Mouse (Mus musculus): ENCODE measurements around the gene Aqp11.

Aqp11 gene

GRCm38 (mm10) chr7:97747787-97748497, 9.9 kb upstream of the Aqp11 start:
- CTCF ChIA-PET = interaction anchor here (0.7 kb wide), 3 partner anchors 304 to 502 kb away, joined by 3 to 4 read pairs (median 3); no protein-coding TSS in a partner anchor

- CTCF ChIA-PET = interaction anchor here (0.7 to 1.1 kb wide), 2 partner anchors 373 to 503 kb away, joined by 3 to 4 read pairs; no protein-coding TSS in a partner anchor
Observed at GRCm38 (mm10) chr7:97747176-97747707, 9.2 kb upstream of the Aqp11 start.

DNA sequence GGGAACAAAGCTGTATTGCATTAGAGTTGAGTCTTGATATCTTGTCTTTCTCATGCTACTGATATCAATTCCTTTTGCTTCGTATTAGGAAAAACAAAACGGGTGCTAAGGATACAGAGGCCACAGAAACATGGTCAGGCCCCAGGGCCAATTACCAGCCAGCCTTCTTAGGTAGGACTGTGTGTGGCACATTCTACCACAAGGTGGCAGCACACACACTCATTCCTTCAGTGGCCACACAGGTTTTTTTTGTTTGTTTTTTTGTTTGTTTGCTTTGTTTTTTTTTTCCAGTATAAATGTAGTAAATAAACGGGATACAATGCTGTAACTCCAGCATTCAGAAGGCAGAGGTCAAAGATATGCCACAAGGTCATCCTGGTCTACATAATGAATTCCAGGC, 7.2 kb upstream of the Aqp11 start:
- CTCF ChIA-PET = interaction anchor here (0.5 to 0.7 kb wide), 2 partner anchors 15 to 375 kb away, joined by 4 read pairs; no protein-coding TSS in a partner anchor

DNA sequence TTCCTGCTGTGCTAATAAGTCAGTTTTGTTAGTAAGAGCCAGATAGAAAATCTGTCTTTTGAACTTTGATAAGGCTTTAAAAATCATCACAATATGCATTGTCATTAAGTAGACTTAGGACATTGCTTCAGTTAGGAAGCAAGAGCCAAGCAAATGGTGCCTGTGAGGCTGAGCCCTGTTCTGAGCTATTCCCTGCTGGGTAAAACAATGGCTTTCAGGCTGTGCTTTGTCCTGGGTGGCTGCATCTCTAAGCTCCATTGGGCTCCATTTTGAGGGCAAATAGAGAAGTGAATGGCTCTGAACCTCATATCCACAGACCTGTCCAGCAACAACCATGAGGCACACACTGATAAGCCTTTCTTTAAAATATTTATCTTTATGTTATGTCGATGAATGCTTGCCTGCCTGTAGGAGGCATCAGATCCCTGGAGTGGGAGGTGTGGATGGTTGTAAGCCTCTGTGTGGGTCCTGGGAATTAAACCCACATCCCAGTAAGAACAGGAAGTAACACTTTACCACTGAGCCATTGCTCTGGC, 3.7 kb upstream of the Aqp11 start:
- CTCF ChIA-PET = interaction anchor here (0.8 kb wide), 1 partner anchor 235 kb away, joined by 3 read pairs; no protein-coding TSS in a partner anchor

DNA sequence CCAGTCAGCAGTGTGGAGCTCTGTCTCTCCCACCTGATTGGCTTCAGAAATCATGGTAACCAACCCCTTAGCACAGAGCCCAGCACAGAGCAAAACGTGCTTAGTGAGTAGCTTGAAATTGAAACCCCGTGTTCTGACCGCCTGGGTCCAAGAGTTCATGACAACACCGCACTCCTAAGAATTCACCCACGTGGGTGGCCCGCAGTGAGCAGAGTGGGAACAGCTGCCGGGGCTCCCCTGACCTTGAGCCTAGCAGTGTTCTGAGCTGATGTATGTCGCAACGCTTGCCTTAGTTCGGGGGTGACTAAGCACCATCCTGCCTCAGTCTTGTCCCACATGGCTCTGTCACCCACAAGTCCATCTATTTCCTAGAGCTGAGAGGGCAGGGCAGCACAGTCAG, 2.9 kb upstream of the Aqp11 start:
- CTCF ChIA-PET = no interaction called here

DNA sequence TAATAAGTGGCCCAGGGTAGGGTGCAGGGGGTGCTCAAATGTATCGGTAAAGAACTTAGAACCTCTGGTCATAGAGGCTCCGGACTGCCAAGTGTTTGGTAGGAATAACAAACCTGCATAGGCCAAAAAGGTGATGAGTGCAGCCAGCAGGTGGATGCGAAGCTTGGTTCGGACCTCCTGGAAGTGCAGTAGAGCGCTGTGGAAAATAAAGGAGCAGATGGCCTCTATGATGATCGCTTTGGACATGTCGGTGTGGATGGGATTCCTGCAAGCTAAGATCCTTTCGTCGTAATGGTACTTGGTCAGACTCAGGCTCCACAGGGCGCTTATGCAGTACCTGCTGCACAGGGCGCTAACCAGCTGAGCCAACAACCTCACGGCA, 842 bp downstream of the Aqp11 start:
- CTCF ChIA-PET = no interaction called here

GRCm38 (mm10) chr7:97735886-97736420, 2.1 kb downstream of the Aqp11 start:
- CTCF ChIA-PET = no interaction called here

GRCm38 (mm10) chr7:97735021-97735420, 3.1 kb downstream of the Aqp11 start:
- CTCF ChIA-PET = no interaction called here

- CTCF ChIA-PET = interaction anchor here (0.5 kb wide), 2 partner anchors 36 to 57 kb away, joined by 4 to 15 read pairs; no protein-coding TSS in a partner anchor
Observed at GRCm38 (mm10) chr7:97733606-97734005, 4.5 kb downstream of the Aqp11 start.

- CTCF ChIA-PET = no interaction called here
Observed at GRCm38 (mm10) chr7:97730427-97730826, 7.7 kb downstream of the Aqp11 start.

- CTCF ChIA-PET = no interaction called here
Observed at GRCm38 (mm10) chr7:97728666-97729614, 9.1 kb downstream of the Aqp11 start.

DNA sequence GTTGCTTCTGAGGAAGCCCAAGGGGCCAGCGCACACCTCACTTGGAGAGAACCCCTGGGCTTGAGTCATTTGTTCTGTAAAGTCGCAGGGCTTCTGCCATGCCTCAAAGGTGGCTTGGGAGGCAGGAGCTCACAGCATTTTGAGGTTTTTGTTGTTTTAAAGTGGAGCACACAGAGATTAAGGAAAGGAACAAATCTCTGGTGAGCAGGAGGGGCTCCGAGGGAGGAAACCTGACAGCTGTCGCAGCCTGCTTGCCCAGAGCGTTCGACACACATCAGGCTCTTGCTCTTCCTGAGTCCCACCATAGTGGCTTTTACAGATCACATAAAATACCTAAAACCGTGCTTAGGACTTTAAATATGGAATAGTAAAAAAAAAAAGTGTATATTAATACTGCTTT, 11.3 kb downstream of the Aqp11 start:
- CTCF ChIA-PET = no interaction called here

DNA sequence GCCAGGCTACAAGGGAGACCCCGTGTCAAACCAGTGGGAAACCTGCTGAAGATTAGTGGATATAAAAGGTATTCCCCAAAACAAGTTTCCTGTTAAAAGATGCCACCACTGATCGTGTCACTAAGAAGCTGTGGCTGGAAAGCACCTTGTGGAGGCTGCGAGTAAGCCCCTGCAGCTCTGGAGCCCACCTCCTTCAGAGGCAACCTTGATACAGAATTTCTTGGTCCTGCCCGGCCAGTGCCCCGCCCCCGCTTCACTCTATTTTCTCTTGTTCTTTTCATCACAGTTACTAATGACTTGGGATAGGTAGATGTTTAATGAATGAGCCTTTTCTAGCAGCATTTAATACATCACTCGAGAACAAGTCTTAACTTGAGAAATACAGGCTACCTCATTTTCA, 12.0 kb downstream of the Aqp11 start:
- CTCF ChIA-PET = no interaction called here

DNA sequence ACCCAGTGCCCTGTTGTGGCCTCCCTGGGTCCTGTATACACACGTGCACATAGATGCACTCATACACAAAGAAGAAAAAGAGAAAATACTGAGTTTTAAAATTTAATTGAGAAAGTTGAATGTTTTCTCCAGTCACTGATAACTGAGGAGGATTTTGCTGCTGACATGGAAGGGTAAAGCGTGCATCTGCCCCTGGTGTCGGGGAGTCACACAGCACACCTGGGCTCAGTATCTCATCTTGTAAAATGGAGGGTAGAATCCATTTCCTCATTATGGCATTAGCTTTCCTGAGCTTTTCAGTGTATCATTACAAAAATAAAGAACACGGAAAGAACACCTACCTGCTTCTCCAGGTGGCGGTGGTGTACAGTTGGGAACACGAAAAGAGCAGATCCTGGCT, 12.7 kb downstream of the Aqp11 start:
- CTCF ChIA-PET = no interaction called here

DNA sequence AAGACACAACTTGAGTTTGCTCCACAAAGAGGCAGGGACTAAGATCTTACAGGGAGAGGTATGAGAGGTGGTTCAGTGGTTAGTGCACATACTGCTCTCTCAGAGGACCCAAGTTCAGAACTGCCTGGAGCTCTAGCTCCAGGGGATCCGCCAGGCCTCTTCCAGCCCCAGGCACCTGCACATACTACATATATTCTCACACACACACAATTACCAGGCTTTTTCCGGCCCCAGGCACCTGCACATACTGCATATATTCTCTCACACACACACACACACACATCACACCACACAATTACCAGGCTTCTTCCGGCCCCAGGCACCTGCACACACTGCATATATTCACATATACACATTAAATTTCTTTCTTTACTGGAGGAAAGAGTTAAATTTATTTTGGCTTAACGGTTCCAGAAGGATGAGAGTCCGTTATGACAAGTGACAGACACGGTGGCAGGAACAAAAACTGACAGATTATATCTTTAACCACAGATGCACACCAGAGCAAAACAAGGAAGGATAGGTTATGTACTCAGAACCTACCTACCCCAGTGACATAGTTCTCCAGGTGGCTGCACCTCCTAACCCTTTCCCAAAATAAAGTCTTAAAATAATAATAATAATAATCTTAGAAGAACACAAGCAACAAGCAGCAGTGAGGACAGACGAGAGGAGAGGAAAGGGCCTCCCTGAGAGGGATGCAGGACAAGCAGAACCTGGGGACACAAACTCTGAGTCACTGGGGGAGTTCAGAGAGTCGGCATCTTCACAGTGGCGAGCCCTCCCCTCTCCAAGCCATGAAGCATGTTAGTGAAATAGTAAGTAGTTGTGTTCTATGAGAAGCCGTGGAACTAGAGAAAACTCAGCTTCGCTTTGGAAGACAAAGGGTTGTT, 14.2 kb downstream of the Aqp11 start:
- CTCF ChIA-PET = no interaction called here

GRCm38 (mm10) chr7:97722278-97722918, 15.7 kb downstream of the Aqp11 start:
- CTCF ChIA-PET = no interaction called here

- CTCF ChIA-PET = no interaction called here
Observed at GRCm38 (mm10) chr7:97720109-97720508, 18.0 kb downstream of the Aqp11 start.

GRCm38 (mm10) chr7:97719078-97719477, 19.0 kb downstream of the Aqp11 start:
- CTCF ChIA-PET = no interaction called here

- CTCF ChIA-PET = no interaction called here
Observed at GRCm38 (mm10) chr7:97717326-97717725, 20.8 kb downstream of the Aqp11 start.

- CTCF ChIA-PET = interaction anchor here (0.5 kb wide), 1 partner anchor 752 kb away, joined by 8 read pairs; no protein-coding TSS in a partner anchor
Observed at GRCm38 (mm10) chr7:97714651-97715050, 23.4 kb downstream of the Aqp11 start.
